Comparison of ENCODE assay signal across 10 mouse cellular contexts in genomic region chrX:107816726-107817125, GRCm38 (mm10). TPM values are rescaled to one million over a fixed set of nuclear protein-coding genes. Genes with fewer than 3 reads are reported as not detected.
DNase-seq lines count a peak whose midpoint lies in the region; ATAC-seq and TF ChIP-seq lines count a peak whose summit lies in the region.
"Had no signal": no experiment of that assay in that cellular context is flagged by ENCODE, and none has a peak within 500 bp of the region (broad histone marks: within the 10 kb centered on the region; RNA-seq: fewer than 3 reads in every experiment).

No protein-coding gene starts in this region.

- intact Hi-C loops in heart, postnatal 10 days (cut with DNase I): loop anchor here (10.0 kb wide), 2 partner anchors 1018 to 1258 kb away; partner anchors contain the start of gene Brwd3

- no peaks in the 10 kb centered on the region for H3K36me3 ChIP-seq in heart, embryonic 10.5 days
- H3K36me3 ChIP-seq in testis, adult 2 months (ENCODE audit: control insufficient read depth, insufficient read depth, low read length): no peaks in the 10 kb centered on the region
- H3K36me3 ChIP-seq in liver, postnatal 0 days (replicated peaks; ENCODE audit: insufficient read depth, low read length): no peaks in the 10 kb centered on the region

- peak overlapping the region; percentile 66 for H3K4me3 ChIP-seq in heart, embryonic 10.5 days
- peak overlapping the region; percentile 86; the same call in 1 of the 2 replicates for H3K4me3 ChIP-seq in testis, adult 2 months (ENCODE audit: control insufficient read depth, low read depth, low read length)
- peak overlapping the region; percentile 73 for H3K4me3 ChIP-seq in liver, postnatal 0 days (ENCODE audit: low read depth, low read length)

- no peaks in the 10 kb centered on the region for H3K9me3 ChIP-seq in heart, embryonic 10.5 days
- H3K9me3 ChIP-seq in liver, postnatal 0 days (ENCODE audit: low read length): no peaks in the 10 kb centered on the region

- no peak for DNase-seq in heart, embryonic 10.5 days (ENCODE audit: low spot score)
- no peak for DNase-seq in heart, postnatal 10 days
- no peak for DNase-seq in testis, postnatal 10 days (ENCODE audit: low spot score)
- DNase-seq in liver, postnatal 0 days: no peak
- no peak for DNase-seq in spleen, postnatal 36 days (ENCODE audit: low spot score in 2 of 2)
- no peak for DNase-seq in spleen, adult 12 weeks (ENCODE audit: low spot score)
- no peak for DNase-seq in MN1 (ENCODE audit: low spot score)

- no peak overlapping the region for H3K27ac ChIP-seq in heart, embryonic 10.5 days
- peak overlapping the region; percentile 84 for H3K27ac ChIP-seq in testis, adult 2 months (ENCODE audit: control insufficient read depth, insufficient read depth, low read depth, low read length)
- H3K27ac ChIP-seq in liver, postnatal 0 days (ENCODE audit: low read depth): no peak overlapping the region

- no peaks in the 10 kb centered on the region for H3K27me3 ChIP-seq in heart, embryonic 10.5 days (ENCODE audit: insufficient read depth, poor library complexity, severe bottlenecking)
- no peaks in the 10 kb centered on the region for H3K27me3 ChIP-seq in testis, adult 2 months (ENCODE audit: control insufficient read depth, insufficient read depth, low read length)
- no peaks in the 10 kb centered on the region for H3K27me3 ChIP-seq in liver, postnatal 0 days (ENCODE audit: insufficient read depth, low read length)

- TF ChIP-seq CTCF in testis, adult 2 months (IDR thresholded peaks at IDR 0.05; ENCODE audit: control insufficient read depth, insufficient read depth, insufficient replicate concordance, low read depth, low read length): no peak
- TF ChIP-seq CTCF in liver, postnatal 0 days (IDR thresholded peaks at IDR 0.05; ENCODE audit: low read depth): no peak

- ATAC-seq in liver, postnatal 0 days: no peak

- peak overlapping the region; percentile 69 for H3K4me2 ChIP-seq in liver, postnatal 0 days (ENCODE audit: low read depth, low read length)

- TF ChIP-seq POLR2A in testis, adult 2 months (IDR thresholded peaks at IDR 0.05; ENCODE audit: control insufficient read depth, low read depth, low read length): no peak

- TF ChIP-seq EP300 in liver, postnatal 0 days (IDR thresholded peaks at IDR 0.05; ENCODE audit: low read depth): no peak

- no peak overlapping the region for H3K9ac ChIP-seq in liver, postnatal 0 days (replicated peaks)

- H3K4me1 ChIP-seq in heart, embryonic 10.5 days: no peaks in the 10 kb centered on the region
- no peaks in the 10 kb centered on the region for H3K4me1 ChIP-seq in testis, adult 2 months (ENCODE audit: control insufficient read depth, insufficient read depth, low read length)
- no peaks in the 10 kb centered on the region for H3K4me1 ChIP-seq in liver, postnatal 0 days (ENCODE audit: insufficient read depth)

- 81% methylated on average over 6 of the region's 6 CpGs for WGBS in heart, embryonic 10.5 days
- WGBS in liver, postnatal 0 days (ENCODE audit: insufficient replicate concordance): 78% methylated on average over 6 of the region's 6 CpGs

RNA-seq across cellular contexts. Expression of gene 2610002M06Rik, which starts 0.6 kb away (rescaled TPM):
- polyA plus RNA-seq in heart, embryonic 10.5 days (2016; fragmentation: Nextera tagmentation; extraction: Ambion mirVana): 9.3 and 13.5 TPM in 2 replicates
- 10 to 100 TPM in 1 of 2 experiments, 1 to 10 TPM in 1; 9.5 to 11.0 TPM for total RNA-seq in heart, postnatal 10 days (2021)
- polyA plus RNA-seq in testis, adult 2 months (2012; rRNA removed): 0.95 and 1.2 TPM in 2 replicates
- polyA plus RNA-seq in liver, postnatal 0 days (2015; fragmentation: Nextera tagmentation; extraction: Ambion mirVana): 7.2 and 7.6 TPM in 2 replicates

RNA-seq across cellular contexts. Expression of gene Tent5d, which starts 24.3 kb away (rescaled TPM):
- 0.51 and 2.1 TPM in 2 replicates for polyA plus RNA-seq in heart, embryonic 10.5 days (2016; fragmentation: Nextera tagmentation; extraction: Ambion mirVana)
- total RNA-seq in heart, postnatal 10 days (2021): not detected
- polyA plus RNA-seq in testis, adult 2 months (2012; rRNA removed): 3.4 and 4.8 TPM in 2 replicates
- polyA plus RNA-seq in liver, postnatal 0 days (2015; fragmentation: Nextera tagmentation; extraction: Ambion mirVana): not detected in 2 replicates
- total RNA-seq: gastrocnemius, postnatal 25 days; left cerebral cortex, postnatal 14 days had no signal
